Mouse (Mus musculus) forebrain, embryonic 12.5 days (tissue): ENCODE results near the gene 0610010K14Rik. TPM values are rescaled to one million over a fixed set of nuclear protein-coding genes. Genes with fewer than 3 reads are reported as not detected.

Experiments used
- ATAC-seq: fragments of 200-750 bp; cut with Nextera tagmentation; 2 replicates; pipeline ENCODE4 v1.8.0; 2017; ENCODE audit warnings: moderate TSS enrichment; ENCODE audit not compliant: low FRiP score
- H3K27ac ChIP-seq: fragments of 300-500 bp; sonication (generic); 2 replicates; pipeline ENCODE4 v1.5.1; 2016; ENCODE audit warnings: mild to moderate bottlenecking
- H3K27me3 ChIP-seq: fragments of 300-500 bp; sonication (generic); 2 replicates; pipeline ENCODE4 v1.6.1; 2016; ENCODE audit warnings: mild to moderate bottlenecking
- H3K36me3 ChIP-seq: fragments of 300-500 bp; sonication (generic); replicated peaks from 2 replicates; pipeline ENCODE4 v1.6.1; 2016; ENCODE audit warnings: mild to moderate bottlenecking
- H3K4me1 ChIP-seq: fragments of 300-500 bp; sonication (generic); 2 replicates; pipeline ENCODE4 v1.6.1; 2016
- H3K4me2 ChIP-seq: fragments of 300-500 bp; sonication (generic); 2 replicates; pipeline ENCODE4 v1.6.1; 2016; ENCODE audit warnings: mild to moderate bottlenecking, moderate library complexity
- H3K4me3 ChIP-seq: fragments of 300-500 bp; sonication (generic); replicated peaks from 2 replicates; pipeline ENCODE4 v1.5.1; 2016; ENCODE audit warnings: mild to moderate bottlenecking
- H3K9ac ChIP-seq: fragments of 300-500 bp; sonication (generic); 2 replicates; pipeline ENCODE4 v1.6.1; 2016; ENCODE audit warnings: mild to moderate bottlenecking
- H3K9me3 ChIP-seq: fragments of 300-500 bp; sonication (generic); 2 replicates; pipeline ENCODE4 v1.6.1; 2016
- WGBS: fragments of 180-500 bp; shearing (Covaris S2); methylation state at CpG from one replicate; pipeline ENCODE4 v1.1.7; 2016; 5-methylcytosine and 5-hydroxymethylcytosine counted together
- polyA plus RNA-seq: library from polyadenylated mRNA; unstranded; fragments of >200 nt; fragmentation: Nextera tagmentation; extraction: Ambion mirVana; gene quantifications from 2 replicates; pipeline ENCODE4 v1.2.1, GENCODE M21; 2016

Gene 0610010K14Rik
- polyA plus RNA-seq, 1 experiment from 2014 or later, result 203 TPM

DNA sequence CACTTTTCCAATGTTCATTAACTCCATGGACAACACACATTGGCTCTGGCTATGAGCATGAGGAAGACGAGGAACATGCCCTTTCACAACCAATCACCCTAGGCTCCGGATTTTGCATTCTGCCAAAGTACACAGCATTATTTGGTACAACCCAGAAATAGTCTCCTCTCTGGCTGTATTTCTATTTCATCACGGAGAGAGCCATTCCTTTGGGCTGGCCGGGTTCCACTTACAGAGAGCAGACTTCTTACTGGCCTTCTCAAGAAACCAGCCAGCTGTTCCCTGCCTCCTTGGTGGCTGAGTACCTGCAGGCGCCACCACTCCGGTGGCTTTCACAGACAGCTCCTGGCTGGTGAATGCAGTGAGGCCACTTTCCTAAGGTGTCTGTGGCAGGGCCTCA lies 25.3 kb downstream of the 0610010K14Rik start, which contains the start of gene Slc16a11:
Slc16a11 (plus strand) TSS at position 330 of the 400 bp plus-strand sequence.
- WGBS, result 62% methylated on average over 6 of the region's 6 CpGs

DNA sequence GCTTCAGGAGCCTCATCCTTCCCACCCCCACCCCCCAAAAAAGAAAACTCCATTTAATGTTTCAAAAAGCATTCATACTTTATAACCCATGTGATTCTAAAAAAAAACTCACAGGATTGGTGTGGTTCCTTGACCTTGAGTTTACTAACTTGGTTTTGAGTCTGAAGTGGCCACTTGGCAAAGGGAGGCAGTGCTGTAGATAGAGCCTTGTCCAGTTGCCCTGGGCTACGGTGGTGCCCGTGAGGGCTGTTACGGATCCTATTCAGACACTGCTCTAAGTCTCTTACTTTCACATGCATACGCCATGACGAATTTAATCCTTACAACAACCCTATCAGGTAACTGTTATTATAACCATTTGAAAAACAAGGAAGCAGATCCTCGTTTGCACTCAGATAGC lies 25.7 kb downstream of the 0610010K14Rik start:
- Histone ChIP-seq H3K27me3 (peaks cover 50% of the 10 kb centered on the region), H3K36me3 (0 out of 2 replicates have a peak, but pooled peaks cover 4% of the 10 kb centered on the region), H3K27ac (no peak overlapping the region), H3K4me3 (no peak overlapping the region), H3K9me3 (no peaks in the 10 kb centered on the region), H3K9ac (no peak overlapping the region), H3K4me2 (no peak overlapping the region), H3K4me1 (peaks cover 16% of the 10 kb centered on the region)
- ATAC-seq, result no peak
- 78% methylated on average over 6 of the region's 6 CpGs for WGBS

More for the DNA sequence above, 25.3 kb downstream of the 0610010K14Rik start, which contains the start of gene Slc16a11:
- Histone ChIP-seq H3K9ac (no peak within 1 kb of the TSS), H3K4me3 (peak within 1 kb of the TSS; percentile 36; the same call in 1 of the 2 replicates), H3K4me1 (peaks cover 16% of the 10 kb centered on the region), H3K4me2 (peak within 1 kb of the TSS; percentile 59), H3K27ac (no peak within 1 kb of the TSS), H3K36me3 (peaks cover 9% of the 10 kb centered on the region; the same call in 1 of the 2 replicates), H3K9me3 (no peaks in the 10 kb centered on the region), H3K27me3 (peaks cover 54% of the 10 kb centered on the region)
- ATAC-seq, result no peak

DNA sequence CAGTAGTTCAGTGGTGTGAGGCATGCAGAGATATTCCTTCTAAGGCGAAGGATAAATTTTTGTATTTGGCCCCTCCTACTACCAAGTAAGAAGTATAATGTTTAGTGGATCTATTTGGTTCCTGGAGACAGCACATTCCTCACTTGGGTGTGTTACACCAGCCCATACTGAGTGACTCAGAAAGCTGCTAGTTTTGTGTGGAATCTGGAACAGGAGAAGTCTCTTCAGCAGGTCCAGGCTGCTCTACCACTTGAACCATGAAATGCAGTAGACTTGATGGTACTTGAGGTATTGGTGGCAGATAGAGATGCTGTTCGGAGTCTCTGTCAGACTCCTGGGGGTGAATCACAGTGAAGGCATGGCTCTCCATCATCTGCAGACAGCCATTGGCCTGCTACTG lies 27.0 kb downstream of the 0610010K14Rik start:
- Histone ChIP-seq H3K9ac (no peak overlapping the region), H3K4me2 (no peak overlapping the region), H3K4me3 (no peak overlapping the region), H3K9me3 (no peaks in the 10 kb centered on the region), H3K27me3 (peaks cover 37% of the 10 kb centered on the region), H3K36me3 (no peaks in the 10 kb centered on the region), H3K4me1 (peaks cover 16% of the 10 kb centered on the region), H3K27ac (no peak overlapping the region)
- WGBS, result 94% methylated on average over 2 of the region's 2 CpGs
- no peak for ATAC-seq

DNA sequence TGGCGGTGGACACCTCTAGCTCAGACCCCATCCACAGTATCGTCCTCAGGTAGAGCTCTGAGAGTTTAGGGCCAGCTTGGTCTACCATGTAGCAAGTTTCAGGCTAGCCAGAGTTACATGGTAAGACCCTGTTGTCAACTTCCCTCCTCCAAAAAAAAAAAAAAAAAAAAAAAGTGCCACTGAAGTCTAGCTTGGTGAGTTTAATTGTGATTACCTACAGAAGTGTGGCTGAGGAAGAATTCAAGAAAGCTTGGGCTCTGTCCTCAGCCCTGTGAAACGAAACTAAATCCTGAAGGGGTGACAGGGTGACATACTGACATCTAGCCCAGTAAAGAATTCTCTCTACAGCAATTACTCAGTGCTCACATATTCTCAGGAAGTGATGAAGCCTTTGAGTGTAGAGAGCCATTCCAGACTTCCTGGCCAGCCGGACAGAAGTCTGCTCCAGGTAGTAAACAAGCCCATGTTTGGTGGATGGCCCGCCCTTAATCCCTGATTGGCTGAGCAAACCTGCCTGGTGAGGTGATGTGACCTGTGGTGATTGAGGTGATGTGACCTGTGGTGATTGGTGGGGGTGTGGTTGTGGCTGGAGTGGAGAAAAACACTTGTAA lies 28.8 kb downstream of the 0610010K14Rik start:
- Histone ChIP-seq H3K9me3 (no peaks in the 10 kb centered on the region), H3K9ac (no peak overlapping the region), H3K27me3 (peaks cover 19% of the 10 kb centered on the region), H3K27ac (no peak overlapping the region), H3K4me2 (no peak overlapping the region), H3K4me3 (no peak overlapping the region), H3K36me3 (no peaks in the 10 kb centered on the region), H3K4me1 (peaks cover 4% of the 10 kb centered on the region)
- WGBS, result 82% methylated on average over 5 of the region's 5 CpGs
- no peak for ATAC-seq

DNA sequence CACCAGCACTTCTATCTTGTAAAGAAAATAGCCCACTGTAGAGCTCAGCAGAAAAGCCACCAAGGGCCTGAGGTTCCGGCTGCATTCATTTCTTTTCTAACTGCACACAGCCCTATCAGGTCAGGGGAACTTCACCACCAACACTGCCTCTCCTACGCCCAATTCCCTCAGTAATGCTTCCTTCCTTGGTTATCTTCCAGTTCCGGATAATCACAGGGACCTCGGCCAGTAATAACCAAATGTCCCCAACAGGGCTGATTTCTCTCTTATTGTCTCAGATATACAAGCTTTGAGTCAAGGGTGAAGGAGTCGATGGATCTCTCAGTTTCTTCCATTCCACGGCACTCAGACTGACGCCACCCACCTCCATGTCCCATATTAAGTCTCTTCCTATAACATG lies 30.4 kb downstream of the 0610010K14Rik start:
- no peak overlapping the region for H3K4me3 ChIP-seq
- no peaks in the 10 kb centered on the region for H3K9me3 ChIP-seq
- no peak overlapping the region for H3K9ac ChIP-seq
- 87% methylated on average over 7 of the region's 7 CpGs for whole genome bisulfite sequencing
- no peaks in the 10 kb centered on the region for H3K4me1 ChIP-seq
- no peaks in the 10 kb centered on the region for H3K36me3 ChIP-seq
- ATAC-seq, result no peak
- peaks cover 4% of the 10 kb centered on the region for H3K27me3 ChIP-seq
- H3K27ac ChIP-seq, result no peak overlapping the region
- H3K4me2 ChIP-seq, result no peak overlapping the region

DNA sequence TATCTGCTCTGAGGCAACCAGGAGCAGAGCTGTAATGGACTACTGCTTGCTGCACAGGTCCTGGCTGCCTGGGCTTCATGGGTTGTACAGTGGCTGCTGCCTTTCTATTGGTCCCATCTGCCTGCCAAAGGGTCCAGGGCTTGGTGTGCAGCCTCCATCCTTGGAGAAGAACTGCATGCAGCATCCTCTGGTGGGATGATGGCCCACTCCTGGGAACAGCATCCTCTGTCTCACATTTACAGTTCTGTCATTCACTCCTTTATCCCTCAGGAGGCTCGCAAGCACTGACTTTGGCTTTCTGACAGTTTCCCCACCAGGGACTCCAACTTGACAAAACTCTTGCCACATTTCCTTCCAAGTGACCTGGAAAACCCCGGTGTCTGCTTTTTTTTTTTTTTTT lies 30.9 kb downstream of the 0610010K14Rik start:
- H3K27me3 ChIP-seq, result no peaks in the 10 kb centered on the region
- no peak overlapping the region for H3K4me2 ChIP-seq
- H3K36me3 ChIP-seq, result no peaks in the 10 kb centered on the region
- no peak overlapping the region for H3K9ac ChIP-seq
- no peaks in the 10 kb centered on the region for H3K9me3 ChIP-seq
- no peak overlapping the region for H3K27ac ChIP-seq
- no peak overlapping the region for H3K4me3 ChIP-seq
- 87% methylated on average over 2 of the region's 2 CpGs for WGBS
- no peak for ATAC-seq
- no peaks in the 10 kb centered on the region for H3K4me1 ChIP-seq

DNA sequence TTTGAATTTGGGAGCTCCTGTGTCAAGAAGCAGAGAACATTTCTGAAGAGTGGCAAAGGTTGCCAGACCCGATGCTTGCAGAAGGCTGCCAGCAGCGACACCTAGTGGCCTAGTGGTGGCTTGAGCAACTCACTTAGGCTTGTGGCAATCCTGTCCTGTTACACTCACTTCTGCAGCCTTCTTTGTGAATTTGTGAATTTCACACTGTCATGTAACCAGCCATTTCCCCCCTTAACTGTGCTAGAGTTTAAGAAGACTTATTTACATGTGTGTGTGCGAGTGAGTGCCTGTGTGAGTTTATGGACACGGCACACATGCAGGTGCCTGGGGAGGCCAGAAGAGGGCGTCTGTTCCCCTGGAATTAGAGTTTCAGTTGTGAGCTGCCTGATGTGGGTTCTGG lies 36.0 kb downstream of the 0610010K14Rik start:
- 41% methylated on average over 5 of the region's 5 CpGs for WGBS

DNA sequence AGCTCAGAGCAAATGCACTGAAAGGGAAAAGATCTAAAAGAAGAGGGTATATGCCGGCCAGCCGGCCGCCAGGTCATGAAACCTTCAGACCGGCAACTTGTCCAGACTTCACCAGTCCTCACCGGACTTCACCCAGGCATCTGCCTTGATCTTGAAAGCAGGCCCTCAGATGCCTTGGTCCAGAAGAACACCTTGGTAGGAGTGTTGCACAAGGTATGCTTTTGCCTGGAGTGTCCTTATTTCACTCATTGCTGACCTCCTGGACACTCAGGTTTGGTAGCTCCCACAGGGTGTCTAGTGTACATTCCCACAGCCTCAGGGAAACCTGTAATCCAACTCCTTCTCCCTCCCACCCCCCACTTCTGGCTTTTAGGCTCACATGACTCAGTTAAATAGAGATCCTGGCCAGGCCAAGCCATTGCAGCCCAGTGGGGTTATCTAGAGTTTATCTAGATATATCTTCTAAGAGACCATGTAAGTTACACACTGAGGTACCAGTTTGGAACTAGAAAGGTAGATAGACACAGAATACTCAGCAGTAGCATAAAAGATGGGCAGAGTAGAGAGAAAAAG lies 37.6 kb downstream of the 0610010K14Rik start:
- no peaks in the 10 kb centered on the region for H3K9me3 ChIP-seq
- H3K4me1 ChIP-seq, result no peaks in the 10 kb centered on the region
- no peak overlapping the region for H3K27ac ChIP-seq
- H3K4me2 ChIP-seq, result no peak overlapping the region
- no peak overlapping the region for H3K4me3 ChIP-seq
- no peak overlapping the region for H3K9ac ChIP-seq
- WGBS, result 93% methylated on average over 5 of the region's 5 CpGs
- ATAC-seq, result no peak
- no peaks in the 10 kb centered on the region for H3K36me3 ChIP-seq
- H3K27me3 ChIP-seq, result no peaks in the 10 kb centered on the region

More for the DNA sequence above, 36.0 kb downstream of the 0610010K14Rik start:
- Histone ChIP-seq H3K36me3 (no peaks in the 10 kb centered on the region), H3K4me1 (no peaks in the 10 kb centered on the region), H3K27me3 (no peaks in the 10 kb centered on the region), H3K9ac (no peak overlapping the region), H3K9me3 (no peaks in the 10 kb centered on the region), H3K27ac (no peak overlapping the region), H3K4me3 (no peak overlapping the region), H3K4me2 (no peak overlapping the region)
- ATAC-seq, result no peak

DNA sequence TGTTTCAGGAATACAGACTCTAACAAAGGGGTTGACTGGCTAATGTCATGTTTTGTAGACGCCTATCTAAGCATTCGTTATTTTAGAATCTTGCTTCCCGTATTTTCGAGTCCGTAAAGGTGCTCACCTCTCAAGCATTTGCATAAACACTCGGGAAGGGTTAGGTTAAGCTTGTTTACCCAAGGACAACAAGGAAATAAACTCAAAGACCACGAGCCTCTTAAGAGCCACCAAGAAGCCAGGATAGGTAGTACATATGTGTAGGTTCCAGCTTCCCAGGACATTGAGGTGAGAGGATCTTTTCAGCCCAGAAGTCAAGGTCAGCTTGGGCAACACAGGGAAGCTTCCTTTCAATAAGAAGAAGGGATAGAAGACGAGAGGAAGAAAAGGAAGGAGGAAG lies 38.6 kb downstream of the 0610010K14Rik start:
- H3K27me3 ChIP-seq, result no peaks in the 10 kb centered on the region
- no peaks in the 10 kb centered on the region for H3K9me3 ChIP-seq
- H3K9ac ChIP-seq, result no peak overlapping the region
- H3K4me3 ChIP-seq, result no peak overlapping the region
- no peak for ATAC-seq
- no peak overlapping the region for H3K27ac ChIP-seq
- H3K36me3 ChIP-seq, result no peaks in the 10 kb centered on the region
- H3K4me1 ChIP-seq, result no peaks in the 10 kb centered on the region
- H3K4me2 ChIP-seq, result no peak overlapping the region
- WGBS, result 80% methylated on average over 8 of the region's 8 CpGs

DNA sequence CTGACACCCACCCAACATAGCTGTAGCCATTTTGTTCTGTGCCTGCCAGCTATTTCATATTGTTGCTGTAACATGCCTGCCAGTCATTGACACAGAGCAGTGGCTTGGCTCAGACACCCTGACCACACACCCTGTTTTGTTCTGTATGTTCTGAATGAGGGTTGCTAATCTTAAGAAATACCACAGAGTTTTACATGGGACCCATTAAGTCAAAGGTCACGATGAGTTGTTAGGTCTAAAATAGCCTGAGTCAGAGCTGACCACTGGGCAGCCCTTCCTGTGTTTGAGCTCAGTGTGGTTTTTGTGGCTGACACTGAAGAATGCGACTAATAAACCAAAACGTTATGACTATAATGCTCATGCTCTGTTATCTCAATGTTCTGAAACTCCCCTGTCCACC lies 39.4 kb downstream of the 0610010K14Rik start:
- Histone ChIP-seq H3K4me1 (no peaks in the 10 kb centered on the region), H3K9ac (no peak overlapping the region), H3K27ac (no peak overlapping the region), H3K36me3 (no peaks in the 10 kb centered on the region), H3K4me2 (no peak overlapping the region), H3K9me3 (no peaks in the 10 kb centered on the region), H3K4me3 (no peak overlapping the region), H3K27me3 (no peaks in the 10 kb centered on the region)
- 90% methylated on average over 3 of the region's 3 CpGs for WGBS
- no peak for ATAC-seq

DNA sequence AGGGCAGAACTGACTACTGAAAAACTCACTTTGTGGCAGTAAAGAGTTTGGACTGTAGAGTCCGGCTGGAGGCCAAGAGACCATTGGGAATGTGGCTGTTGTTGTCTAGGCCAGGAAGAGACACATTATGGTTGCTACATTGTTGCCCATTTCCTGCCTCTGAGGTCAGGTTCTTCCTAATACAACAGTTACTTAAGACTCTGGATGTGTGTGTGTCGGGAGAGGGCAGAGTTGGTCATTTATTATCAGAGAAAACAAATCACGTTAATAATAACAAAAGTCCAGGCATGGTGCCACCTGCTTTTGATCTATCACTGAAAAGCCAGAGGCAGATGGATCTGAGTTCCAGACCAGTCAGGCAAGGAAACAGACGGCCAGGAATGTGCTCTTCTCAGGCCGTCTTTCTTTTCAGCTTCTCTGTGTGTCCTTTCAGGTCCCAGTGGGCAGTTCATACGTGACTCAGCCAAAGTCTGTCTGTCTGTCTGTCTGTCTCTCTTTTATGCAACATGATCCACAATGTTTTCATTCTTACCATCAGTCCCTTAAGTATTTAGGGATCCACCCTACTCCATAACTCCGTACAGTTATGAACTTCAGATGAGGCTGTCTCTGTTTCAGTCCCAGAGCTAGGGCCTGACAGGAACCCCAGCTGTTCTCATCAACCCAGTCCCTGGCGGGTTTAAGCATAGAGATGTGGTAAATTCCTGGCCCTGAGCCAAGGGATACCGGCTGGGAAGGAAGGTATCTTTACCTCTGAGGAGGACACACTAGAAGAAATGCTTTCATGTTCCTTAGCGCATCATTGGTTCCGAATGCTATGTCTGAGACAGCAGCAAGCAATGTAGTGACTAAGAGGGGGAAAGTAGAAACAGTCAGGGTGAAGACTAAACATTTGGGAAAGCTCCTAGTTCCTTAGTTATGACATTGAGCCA lies 44.1 kb downstream of the 0610010K14Rik start:
- Histone ChIP-seq H3K4me2 (no peak overlapping the region), H3K4me1 (no peaks in the 10 kb centered on the region), H3K9me3 (no peaks in the 10 kb centered on the region), H3K27ac (no peak overlapping the region), H3K36me3 (no peaks in the 10 kb centered on the region), H3K9ac (no peak overlapping the region), H3K27me3 (no peaks in the 10 kb centered on the region), H3K4me3 (no peak overlapping the region)
- 69% methylated on average over 11 of the region's 11 CpGs for WGBS
- no peak for ATAC-seq

DNA sequence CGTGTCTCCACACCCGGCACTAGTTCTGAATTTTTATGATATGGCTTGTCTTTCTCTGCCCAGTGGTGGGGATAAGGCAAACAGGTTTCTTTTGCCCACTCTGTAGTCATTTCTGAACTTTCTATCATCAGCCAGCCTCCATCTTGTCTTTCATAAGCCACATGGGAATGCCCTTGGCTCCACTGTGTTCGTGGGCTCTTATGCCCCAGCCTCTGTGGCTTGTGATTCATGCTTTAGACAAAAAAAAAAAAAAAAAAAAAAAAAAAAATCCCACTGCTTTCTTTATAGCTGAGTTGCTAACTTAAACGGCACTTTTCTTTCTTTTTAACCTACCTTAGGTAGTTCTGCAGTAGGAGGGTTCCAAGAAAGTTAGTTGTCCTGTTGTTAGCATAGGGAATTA lies 45.6 kb downstream of the 0610010K14Rik start:
- 86% methylated on average over 4 of the region's 4 CpGs for WGBS
- no peak overlapping the region for H3K4me3 ChIP-seq
- H3K9ac ChIP-seq, result no peak overlapping the region
- H3K4me2 ChIP-seq, result no peak overlapping the region
- H3K4me1 ChIP-seq, result no peaks in the 10 kb centered on the region
- H3K27ac ChIP-seq, result no peak overlapping the region
- no peaks in the 10 kb centered on the region for H3K9me3 ChIP-seq
- H3K36me3 ChIP-seq, result no peaks in the 10 kb centered on the region
- no peaks in the 10 kb centered on the region for H3K27me3 ChIP-seq
- ATAC-seq, result no peak
